Mouse (Mus musculus) Patski (cell line): ENCODE measurements at regions not wholly inside any gene's neighbourhood (a gene's known extent, or its start where the extent isn't known, plus 50 kb on each side); places are given as distances from the start of the nearest gene placed in this dataset.

Experiments
- ATAC-seq: fragments of 100-300 bp; one replicate; pipeline ENCODE4 v1.8.0; 2021
- CTCF ChIA-PET: fragments of 350-600 bp; sonication (Branson Sonifier 250); formaldehyde crosslinking; loops from one replicate; lab custom pipeline; 2022; ENCODE audit warnings: inconsistent platforms; lab: Charles Lee
- POLR2A ChIA-PET: fragments of 350-600 bp; sonication (Branson Sonifier 250); formaldehyde crosslinking; loops from one replicate; lab custom pipeline; 2022; ENCODE audit warnings: antibody characterized with exemption, inconsistent platforms; lab: Charles Lee
- DNase-seq: peaks from one replicate; pipeline ENCODE4 v3.0.0-alpha.2; 2011; ENCODE audit warnings: low read depth, low spot score
- H3K27me3 ChIP-seq: fragments of 371-371 bp; one replicate; pipeline ENCODE4 v1.5.1; 2021
- CTCF ChIP-seq: fragments of 100-300 bp; IDR thresholded peaks from one replicate; pipeline ENCODE4 v1.5.1; 2021
- in situ Hi-C: fragments of 300-500 bp; cut with MboI; formaldehyde crosslinking; loops from 3 replicates; pipeline ENCODE4 v1.11.1; 2018; ENCODE audit warnings: low pct_unique_long_range_greater_than_20kb, mixed read lengths

GRCm38 (mm10) chr6:140927616-140928015 lies 198.5 kb downstream of the Gm11077 start:
- CTCF ChIA-PET = no interaction called here
- DNase-seq = no peak
- in situ Hi-C loops = loop anchor here (10.0 kb wide), 1 partner anchor 327 kb away; no protein-coding TSS in a partner anchor

GRCm38 (mm10) chr6:140934286-140934685 lies 205.2 kb downstream of the Gm11077 start:
- POLR2A ChIA-PET = no interaction called here
- H3K27me3 ChIP-seq = no peaks in the 10 kb centered on the region
- DNase-seq (no peak), ATAC-seq (no peak)
- CTCF ChIA-PET = no interaction called here
- no peak for TF ChIP-seq CTCF
- in situ Hi-C loops = no loop called here

More at GRCm38 (mm10) chr6:140927616-140928015, 198.5 kb downstream of the Gm11077 start:
- no peak for TF ChIP-seq CTCF
- ATAC-seq = no peak
- no peaks in the 10 kb centered on the region for H3K27me3 ChIP-seq
- POLR2A ChIA-PET = no interaction called here

- no peak for TF ChIP-seq CTCF
- DNase-seq = no peak
- H3K27me3 ChIP-seq = no peaks in the 10 kb centered on the region
- POLR2A ChIA-PET = no interaction called here
- ATAC-seq = no peak
- CTCF ChIA-PET = no interaction called here
- in situ Hi-C loops = no loop called here
Measured at GRCm38 (mm10) chr6:140938025-140938424, 208.9 kb downstream of the Gm11077 start.

- in situ Hi-C loops = no loop called here
- TF ChIP-seq CTCF = no peak
- POLR2A ChIA-PET = no interaction called here
Measured at GRCm38 (mm10) chr6:140946720-140947119, 217.6 kb downstream of the Gm11077 start.

GRCm38 (mm10) chr6:140950483-140950882 lies 221.4 kb downstream of the Gm11077 start:
- DNase-seq = no peak
- in situ Hi-C loops = no loop called here
- POLR2A ChIA-PET = no interaction called here
- CTCF ChIA-PET = interaction anchor here (0.9 kb wide), 1 partner anchor 10 kb away, joined by 3 read pairs; no protein-coding TSS in a partner anchor
- H3K27me3 ChIP-seq = no peaks in the 10 kb centered on the region
- no peak for TF ChIP-seq CTCF
- ATAC-seq = no peak

More at GRCm38 (mm10) chr6:140946720-140947119, 217.6 kb downstream of the Gm11077 start:
- CTCF ChIA-PET = interaction anchor here (0.7 kb wide), 1 partner anchor 31 kb away, joined by 3 read pairs; no protein-coding TSS in a partner anchor
- ATAC-seq (no peak), DNase-seq (no peak)
- no peaks in the 10 kb centered on the region for H3K27me3 ChIP-seq

- H3K27me3 ChIP-seq = no peaks in the 10 kb centered on the region
- in situ Hi-C loops = no loop called here
- CTCF ChIA-PET = interaction anchor here (1.0 to 1.6 kb wide), 3 partner anchors 10 to 29 kb away, joined by 3 to 7 read pairs (median 3); no protein-coding TSS in a partner anchor
- no peak for ATAC-seq
- TF ChIP-seq CTCF = no peak
- POLR2A ChIA-PET = interaction anchor here (0.6 kb wide), 1 partner anchor 9 kb away, joined by 3 read pairs; no protein-coding TSS in a partner anchor
- no peak for DNase-seq
Measured at GRCm38 (mm10) chr6:140953256-140953655, 224.2 kb downstream of the Gm11077 start.

- no peak for TF ChIP-seq CTCF
- in situ Hi-C loops = no loop called here
- ChIA-PET CTCF (interaction anchor here (1.3 kb wide), 1 partner anchor 22 kb away, joined by 3 read pairs; no protein-coding TSS in a partner anchor), POLR2A (interaction anchor here (0.6 kb wide), 1 partner anchor 9 kb away, joined by 3 read pairs; no protein-coding TSS in a partner anchor)
- peak; percentile 71 for ATAC-seq
- DNase-seq = peak; percentile 7
- no peaks in the 10 kb centered on the region for H3K27me3 ChIP-seq
Measured at GRCm38 (mm10) chr6:140953721-140954120, 224.6 kb downstream of the Gm11077 start.

- DNase-seq (no peak), ATAC-seq (no peak)
- in situ Hi-C loops = no loop called here
- POLR2A ChIA-PET = interaction anchor here (0.6 kb wide), 1 partner anchor 26 kb away, joined by 4 read pairs; no protein-coding TSS in a partner anchor
- CTCF ChIA-PET = no interaction called here
- no peaks in the 10 kb centered on the region for H3K27me3 ChIP-seq
- no peak for TF ChIP-seq CTCF
Measured at GRCm38 (mm10) chr6:140955751-140956521, 226.9 kb downstream of the Gm11077 start.

GRCm38 (mm10) chr6:140956522-140956863 lies 227.4 kb downstream of the Gm11077 start:
- TF ChIP-seq CTCF = no peak
- CTCF ChIA-PET = no interaction called here
- in situ Hi-C loops = no loop called here
- ATAC-seq (no peak), DNase-seq (no peak)
- H3K27me3 ChIP-seq = no peaks in the 10 kb centered on the region
- POLR2A ChIA-PET = interaction anchor here (0.6 kb wide), 1 partner anchor 26 kb away, joined by 4 read pairs; no protein-coding TSS in a partner anchor

- ChIA-PET POLR2A (interaction anchor here (0.6 kb wide), 1 partner anchor 19 kb away, joined by 6 read pairs; no protein-coding TSS in a partner anchor), CTCF (no interaction called here)
- ATAC-seq (no peak), DNase-seq (no peak)
- H3K27me3 ChIP-seq = no peaks in the 10 kb centered on the region
- TF ChIP-seq CTCF = no peak
- in situ Hi-C loops = no loop called here
Measured at GRCm38 (mm10) chr6:140961987-140962386, 232.9 kb downstream of the Gm11077 start.

- ATAC-seq = no peak
- in situ Hi-C loops = no loop called here
- H3K27me3 ChIP-seq = no peaks in the 10 kb centered on the region
- CTCF ChIA-PET = interaction anchor here (1.0 kb wide), 1 partner anchor 10 kb away, joined by 3 read pairs; no protein-coding TSS in a partner anchor
- POLR2A ChIA-PET = interaction anchor here (0.6 kb wide), 1 partner anchor 18 kb away, joined by 6 read pairs; no protein-coding TSS in a partner anchor
- no peak for TF ChIP-seq CTCF
- DNase-seq = no peak
Measured at GRCm38 (mm10) chr6:140962563-140962962, 233.5 kb downstream of the Gm11077 start.
